Mouse (Mus musculus) MEL (cell line): ENCODE data around the gene Morf4l2. TPM values are rescaled to one million over a fixed set of nuclear protein-coding genes. Genes with fewer than 3 reads are reported as not detected.

Source experiments
- DNase-seq: peaks from one replicate; pipeline ENCODE4 v3.0.0; 2011; ENCODE audit warnings: low read depth, low spot score
- H3K27ac ChIP-seq: 2 replicates; pipeline ENCODE4 v1.5.1; 2012; ENCODE audit warnings: low read depth, mild to moderate bottlenecking, control low read depth, low read length, moderate library complexity; ENCODE audit not compliant: control insufficient read depth
- H3K27me3 ChIP-seq, 2 experiments: fragments of 150-350 bp in 1 of 2; sonication (generic) in 1 of 2; 2 replicates each; pipeline ENCODE4 v1.6.1; 2012; ENCODE audit warnings: low read length in 2 of 2, mild to moderate bottlenecking in 2 of 2, improper control_type of control experiment in 1 of 2, moderate library complexity in 1 of 2; ENCODE audit not compliant: insufficient read depth in 2 of 2, control insufficient read depth in 1 of 2
- H3K36me3 ChIP-seq, 2 experiments: 2 replicates each; pipeline ENCODE4 v1.6.1; 2012 to 2014; ENCODE audit warnings: low read length in 2 of 2, improper control_type of control experiment in 1 of 2, inconsistent platforms in 1 of 2, mild to moderate bottlenecking in 1 of 2; ENCODE audit not compliant: insufficient read depth in 2 of 2, control insufficient read depth in 1 of 2
- H3K4me1 ChIP-seq, 2 experiments: fragments of 150-350 bp in 1 of 2; sonication (generic) in 1 of 2; 2 replicates each; pipeline ENCODE4 v1.6.1; 2012; ENCODE audit warnings: low read length in 2 of 2, improper control_type of control experiment in 1 of 2, mild to moderate bottlenecking in 1 of 2; ENCODE audit not compliant: insufficient read depth in 2 of 2, control insufficient read depth in 1 of 2
- H3K4me3 ChIP-seq, 2 experiments: fragments of 150-350 bp in 1 of 2; sonication (generic) in 1 of 2; 2 replicates each; pipeline ENCODE4 v1.5.1; 2012; ENCODE audit warnings: low read depth in 2 of 2, low read length in 2 of 2, mild to moderate bottlenecking in 2 of 2, moderate library complexity in 2 of 2, control low read depth in 1 of 2, improper control_type of control experiment in 1 of 2; ENCODE audit not compliant: control insufficient read depth in 1 of 2, insufficient read depth in 1 of 2
- H3K79me2 ChIP-seq: 2 replicates; pipeline ENCODE4 v1.6.1; 2012; ENCODE audit warnings: mild to moderate bottlenecking, low read length, moderate library complexity; ENCODE audit not compliant: control insufficient read depth, poor library complexity, insufficient read depth
- H3K9ac ChIP-seq: 2 replicates; pipeline ENCODE4 v1.6.1; 2012; ENCODE audit warnings: low read depth, mild to moderate bottlenecking, control low read depth, low read length, moderate library complexity; ENCODE audit not compliant: control insufficient read depth, poor library complexity, severe bottlenecking
- H3K9me3 ChIP-seq: fragments of 150-350 bp; sonication (generic); replicated peaks from 2 replicates; pipeline ENCODE4 v1.6.1; 2012; ENCODE audit warnings: mild to moderate bottlenecking, low read length, improper control_type of control experiment, moderate library complexity; ENCODE audit not compliant: insufficient read depth
- BHLHE40 ChIP-seq: IDR thresholded peaks from 2 replicates; pipeline ENCODE4 v1.6.1; 2012; ENCODE audit warnings: low read depth, mild to moderate bottlenecking, inconsistent platforms, low read length, improper control_type of control experiment, borderline replicate concordance
- CHD1 ChIP-seq: IDR thresholded peaks from 2 replicates; pipeline ENCODE4 v1.6.1; 2012; ENCODE audit warnings: low read depth, mild to moderate bottlenecking, inconsistent platforms, low read length, improper control_type of control experiment
- CTCF ChIP-seq, 3 experiments: IDR thresholded peaks in 2 of 3; conservative IDR thresholded peaks in 1 of 3; 2 replicates each; pipeline ENCODE4 v1.5.1; 2011 to 2012; ENCODE audit warnings: low read length in 3 of 3, low read depth in 2 of 3, mild to moderate bottlenecking in 2 of 3, improper control_type of control experiment in 1 of 3, inconsistent platforms in 1 of 3, mixed read lengths in 1 of 3, moderate library complexity in 1 of 3; ENCODE audit not compliant: control insufficient read depth in 1 of 3, insufficient read depth in 1 of 3, poor library complexity in 1 of 3, severe bottlenecking in 1 of 3
- E2F4 ChIP-seq: IDR thresholded peaks from 2 replicates; pipeline ENCODE4 v1.6.1; 2011; ENCODE audit warnings: low read depth, low read length, improper control_type of control experiment, borderline replicate concordance
- ETS1 ChIP-seq: IDR thresholded peaks from 2 replicates; pipeline ENCODE4 v1.6.1; 2012; ENCODE audit warnings: low read depth, mild to moderate bottlenecking, inconsistent platforms, low read length, improper control_type of control experiment, moderate library complexity
- GATA1 ChIP-seq: IDR thresholded peaks from 2 replicates; pipeline ENCODE4 v1.6.1; 2011; ENCODE audit warnings: low read depth, low read length, improper control_type of control experiment
- HCFC1 ChIP-seq: IDR thresholded peaks from 2 replicates; pipeline ENCODE4 v1.6.1; 2012; ENCODE audit warnings: low read depth, mild to moderate bottlenecking, inconsistent platforms, low read length, improper control_type of control experiment, moderate library complexity
- JUND ChIP-seq: IDR thresholded peaks from 2 replicates; pipeline ENCODE4 v1.6.1; 2011; ENCODE audit warnings: low read depth, mild to moderate bottlenecking, improper control_type of control experiment, low read length
- KAT2A ChIP-seq: conservative IDR thresholded peaks from 2 replicates; pipeline ENCODE4 v1.6.1; 2012; ENCODE audit warnings: low read depth, low read length, improper control_type of control experiment, inconsistent platforms
- MAFK ChIP-seq: IDR thresholded peaks from 2 replicates; pipeline ENCODE4 v1.6.1; 2011; ENCODE audit warnings: low read depth, mild to moderate bottlenecking, low read length, improper control_type of control experiment, borderline replicate concordance
- MAX ChIP-seq: IDR thresholded peaks from 2 replicates; pipeline ENCODE4 v1.6.1; 2011; ENCODE audit warnings: low read length, improper control_type of control experiment
- MAZ ChIP-seq: IDR thresholded peaks from 2 replicates; pipeline ENCODE4 v1.6.1; 2012; ENCODE audit warnings: low read depth, mild to moderate bottlenecking, inconsistent platforms, low read length, improper control_type of control experiment
- MEF2A ChIP-seq: IDR thresholded peaks from 2 replicates; pipeline ENCODE4 v1.6.1; 2014; ENCODE audit warnings: low read depth, mild to moderate bottlenecking, inconsistent platforms, low read length, improper control_type of control experiment; ENCODE audit not compliant: poor library complexity, insufficient replicate concordance, severe bottlenecking; ENCODE audit errors: extremely low read depth
- MXI1 ChIP-seq: IDR thresholded peaks from 2 replicates; pipeline ENCODE4 v1.6.1; 2011; ENCODE audit warnings: mild to moderate bottlenecking, low read depth, low read length, improper control_type of control experiment
- MYC ChIP-seq: IDR thresholded peaks from 2 replicates; pipeline ENCODE4 v1.6.1; 2011; ENCODE audit warnings: low read depth, mild to moderate bottlenecking, low read length, improper control_type of control experiment, moderate library complexity
- POLR2AphosphoS2 ChIP-seq: IDR thresholded peaks from 2 replicates; pipeline ENCODE4 v1.6.1; 2011; ENCODE audit warnings: low read length, improper control_type of control experiment
- POLR2AphosphoS5 ChIP-seq: IDR thresholded peaks from 2 replicates; pipeline ENCODE4 v1.6.1; 2012; ENCODE audit warnings: low read depth, borderline replicate concordance, mild to moderate bottlenecking, inconsistent platforms, low read length, moderate library complexity, mixed read lengths
- RAD21 ChIP-seq: IDR thresholded peaks from 2 replicates; pipeline ENCODE4 v1.6.1; 2011; ENCODE audit warnings: mild to moderate bottlenecking, low read depth, low read length, improper control_type of control experiment
- RCOR1 ChIP-seq: IDR thresholded peaks from 2 replicates; pipeline ENCODE4 v1.6.1; 2012; ENCODE audit warnings: low read depth, mild to moderate bottlenecking, inconsistent platforms, low read length, improper control_type of control experiment
- SIN3A ChIP-seq: IDR thresholded peaks from 2 replicates; pipeline ENCODE4 v1.6.1; 2012; ENCODE audit warnings: low read length, improper control_type of control experiment, inconsistent platforms
- SMC3 ChIP-seq: IDR thresholded peaks from 2 replicates; pipeline ENCODE4 v1.6.1; 2011; ENCODE audit warnings: low read depth, low read length, improper control_type of control experiment
- TAL1 ChIP-seq: IDR thresholded peaks from 2 replicates; pipeline ENCODE4 v1.6.1; 2012; ENCODE audit warnings: mild to moderate bottlenecking, inconsistent platforms, low read length, moderate library complexity, mixed read lengths
- TBP ChIP-seq: IDR thresholded peaks from 2 replicates; pipeline ENCODE4 v1.8.0; 2011; ENCODE audit warnings: low read depth, low read length, improper control_type of control experiment
- TCF12 ChIP-seq: IDR thresholded peaks from 2 replicates; pipeline ENCODE4 v1.6.1; 2014; ENCODE audit warnings: low read depth, mild to moderate bottlenecking, inconsistent platforms, low read length, improper control_type of control experiment, moderate library complexity
- UBTF ChIP-seq: IDR thresholded peaks from 2 replicates; pipeline ENCODE4 v1.6.1; 2012; ENCODE audit warnings: low read depth, mild to moderate bottlenecking, inconsistent platforms, low read length, improper control_type of control experiment, moderate library complexity, borderline replicate concordance; ENCODE audit not compliant: insufficient read depth
- USF2 ChIP-seq, 2 experiments: IDR thresholded peaks; 2 replicates each; pipeline ENCODE4 v1.6.1; 2011 to 2012; ENCODE audit warnings: improper control_type of control experiment in 2 of 2, low read length in 2 of 2, borderline replicate concordance in 1 of 2, inconsistent platforms in 1 of 2, low read depth in 1 of 2, mild to moderate bottlenecking in 1 of 2; ENCODE audit not compliant: insufficient read depth in 1 of 2
- ZC3H11A ChIP-seq: IDR thresholded peaks from 2 replicates; pipeline ENCODE4 v1.6.1; 2012; ENCODE audit warnings: low read depth, mild to moderate bottlenecking, inconsistent platforms, low read length, improper control_type of control experiment
- ZKSCAN1 ChIP-seq: IDR thresholded peaks from 2 replicates; pipeline ENCODE4 v1.6.1; 2012; ENCODE audit warnings: low read depth, mild to moderate bottlenecking, inconsistent platforms, low read length, improper control_type of control experiment, moderate library complexity
- ZMIZ1 ChIP-seq: IDR thresholded peaks from 2 replicates; pipeline ENCODE4 v1.6.1; 2012; ENCODE audit warnings: low read depth, mild to moderate bottlenecking, inconsistent platforms, low read length, improper control_type of control experiment, moderate library complexity
- ZNF384 ChIP-seq: IDR thresholded peaks from 2 replicates; pipeline ENCODE4 v1.6.1; 2012; ENCODE audit warnings: low read depth, mild to moderate bottlenecking, inconsistent platforms, low read length, improper control_type of control experiment
- polyA plus RNA-seq, 2 experiments: library from polyadenylated mRNA; stranded (reverse) in 1 of 2; unstranded in 1 of 2; fragments of >175 nt in 1 of 2; fragments of >200 nt in 1 of 2; gene quantifications; 2 replicates each; pipeline versions ENCODE4 v1.2.1 to v1.2.4; 2012; ENCODE audit warnings: low replicate concordance in 2 of 2, low read depth in 1 of 2; ENCODE audit not compliant: insufficient read length in 2 of 2, insufficient read depth in 1 of 2, missing spikeins in 1 of 2
- total RNA-seq: library from RNA; depleted of rRNA; stranded (reverse); fragments of 300-350 nt; gene quantifications from 2 replicates; pipeline ENCODE4 v1.2.3, GENCODE M21; 2012

Morf4l2 gene
- total and polyA plus RNA-seq, 3 experiments, result 617 to 921 TPM; not detected in 1

DNA sequence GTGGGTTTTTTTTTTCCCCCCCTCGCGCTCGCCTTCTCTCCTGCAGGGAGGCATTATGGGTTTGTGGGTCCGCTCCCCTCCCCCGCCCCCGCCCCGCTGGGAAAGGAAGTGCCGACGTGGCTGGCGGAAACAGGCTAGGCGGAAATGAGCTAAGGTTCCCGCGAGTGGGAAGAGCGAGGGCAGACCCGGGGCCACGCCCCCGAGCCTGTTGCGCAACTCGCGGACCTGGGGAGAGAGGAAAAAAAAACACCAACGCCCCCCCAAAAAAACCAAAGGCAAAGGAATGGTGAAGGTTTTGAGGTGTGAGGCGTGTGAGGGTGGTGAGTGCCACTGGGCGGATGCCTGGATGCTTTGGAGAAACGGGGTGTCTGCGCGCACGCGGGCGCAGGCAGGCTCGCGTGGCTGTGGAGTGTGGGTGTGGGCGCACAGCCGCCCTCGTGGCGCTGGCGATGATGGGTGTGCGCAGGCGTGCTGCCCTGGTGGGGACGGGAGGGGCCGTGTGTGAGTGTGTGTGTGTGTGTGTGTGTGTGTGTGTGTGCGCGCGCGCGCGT lies 1.8 kb downstream of the Morf4l2 start (continued):
- TF ChIP-seq USF2 (IDR thresholded peaks at IDR 0.05; ENCODE audit: borderline replicate concordance in 1 of 2, insufficient read depth in 1 of 2, low read depth in 1 of 2, low read length in 2 of 2) (no peak), MAX (peak; percentile 91), MYC (peak; percentile 98), CTCF (IDR thresholded peaks at IDR 0.05 in 2 of 3, conservative IDR thresholded peaks at IDR 0.05 in 1 of 3; ENCODE audit: control insufficient read depth in 1 of 3, insufficient read depth in 1 of 3, low read depth in 2 of 3, low read length in 3 of 3, poor library complexity in 1 of 3, severe bottlenecking in 1 of 3) (0 out of 6 replicates have a peak, but pooled peaks of 1 of the 3 experiments have one; percentile 2), BHLHE40 (0 out of 2 replicates have a peak, but pooled peaks have one; percentile 41), ETS1 (peak; percentile 52; the same call in 1 of the 2 replicates), HCFC1 (peak; percentile 74; the same call in 1 of the 2 replicates)

DNA sequence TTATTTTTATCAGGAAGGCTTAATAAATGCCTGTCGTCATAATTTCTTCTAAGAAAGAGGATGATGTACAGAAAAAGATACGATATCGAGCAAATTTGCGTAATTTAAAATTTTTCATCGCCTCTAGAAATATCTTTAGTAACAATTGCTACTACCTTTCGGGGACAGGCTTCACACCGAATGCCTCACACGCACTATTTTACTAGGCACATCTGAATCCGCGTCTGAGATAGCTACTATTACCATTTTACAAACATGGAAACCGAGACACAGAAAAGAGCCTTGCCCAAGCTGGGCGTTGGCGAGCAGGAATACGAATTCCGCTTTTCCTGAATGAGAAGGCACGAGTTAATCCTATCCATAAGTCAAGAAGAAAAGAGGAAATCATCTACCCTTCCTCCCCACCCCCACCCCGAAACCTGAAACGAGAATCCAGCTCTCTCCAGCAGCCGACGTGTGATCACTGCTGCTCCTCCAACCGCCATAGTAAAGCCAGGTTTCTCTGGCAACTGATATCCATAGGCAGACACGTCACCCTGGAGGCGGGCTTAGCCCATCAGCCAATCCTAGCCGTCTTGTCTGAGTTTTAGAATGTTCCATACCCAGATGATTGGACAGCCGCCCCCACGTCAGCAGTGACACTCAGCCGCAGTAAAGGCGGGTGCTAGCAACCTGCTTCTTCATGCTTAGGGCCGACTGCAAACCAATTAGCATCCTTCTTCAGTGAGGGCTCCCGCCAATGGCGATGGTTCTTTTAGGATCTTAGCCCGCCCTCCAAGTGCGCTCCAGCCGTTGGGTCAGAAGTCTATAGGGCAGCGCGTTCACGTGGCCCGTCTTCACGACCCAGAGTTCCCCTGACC lies 2.5 kb downstream of the Morf4l2 start:
- Histone ChIP-seq H3K79me2 (peaks cover 33% of the 10 kb centered on the region), H3K9me3 (no peaks in the 10 kb centered on the region), H3K9ac (peak overlapping the region; percentile 88), H3K4me3 (peak overlapping the region; percentile 97 to 98), H3K27ac (peak overlapping the region; percentile 100), H3K4me1 (peaks cover 3 to 11% of the 10 kb centered on the region in 2 experiments; a peak in 3 of 4 replicates), H3K36me3 (peaks cover 31 to 35% of the 10 kb centered on the region in 2 experiments), H3K27me3 (no peaks in the 10 kb centered on the region)
- DNase-seq, result peak; percentile 99
- no peak for TF ChIP-seq JUND
- peak; percentile 94; the same call in 1 of the 2 replicates for TF ChIP-seq POLR2AphosphoS5
- no peak for TF ChIP-seq MEF2A
- TF ChIP-seq RCOR1, result no peak
- peak; percentile 68 for TF ChIP-seq TCF12
- peak; percentile 46 for TF ChIP-seq MYC
- TF ChIP-seq POLR2AphosphoS2, result peak; percentile 90
- TF ChIP-seq TAL1, result no peak
- no peak for TF ChIP-seq MXI1
- TF ChIP-seq ZNF384, result no peak
- peak; percentile 80; the same call in 1 of the 2 replicates for TF ChIP-seq HCFC1
- no peak for TF ChIP-seq MAFK
- peak; percentile 42 for TF ChIP-seq SIN3A
- peak; percentile 98 for TF ChIP-seq TBP
- no peak for TF ChIP-seq ZKSCAN1
- TF ChIP-seq SMC3, result no peak
- no peak for TF ChIP-seq UBTF
- no peak for TF ChIP-seq BHLHE40
- TF ChIP-seq MAZ, result 0 out of 2 replicates have a peak, but pooled peaks have one; percentile 18
- no peak for TF ChIP-seq RAD21
- peak; percentile 39 for TF ChIP-seq KAT2A
- peak; percentile 88 for TF ChIP-seq ZMIZ1
- TF ChIP-seq CHD1, result peak; percentile 97; the same call in 1 of the 2 replicates
- no peak for TF ChIP-seq CTCF (IDR thresholded peaks at IDR 0.05 in 2 of 3, conservative IDR thresholded peaks at IDR 0.05 in 1 of 3; ENCODE audit: control insufficient read depth in 1 of 3, insufficient read depth in 1 of 3, low read depth in 2 of 3, low read length in 3 of 3, poor library complexity in 1 of 3, severe bottlenecking in 1 of 3)
- no peak for TF ChIP-seq E2F4
- TF ChIP-seq ZC3H11A, result no peak
- TF ChIP-seq GATA1, result no peak; the same call in 1 of the 2 replicates
- 0 out of 2 replicates have a peak, but pooled peaks have one; percentile 57 for TF ChIP-seq ETS1
